Mouse (Mus musculus) ES-E14 (cell line): ENCODE results near the gene Bach1.

Experiments
- HCFC1 ChIP-seq: IDR thresholded peaks from 2 replicates; pipeline ENCODE4 v1.6.1; 2012; ENCODE audit warnings: low read length, inconsistent platforms, borderline replicate concordance; ENCODE audit not compliant: insufficient read depth
- MAFK ChIP-seq: IDR thresholded peaks from 2 replicates; pipeline ENCODE4 v1.6.1; 2014; ENCODE audit warnings: mild to moderate bottlenecking, low read depth, low read length, inconsistent platforms; ENCODE audit not compliant: insufficient read depth
- ZC3H11A ChIP-seq: IDR thresholded peaks from 2 replicates; pipeline ENCODE4 v1.6.1; 2012; ENCODE audit warnings: low read depth, mild to moderate bottlenecking, inconsistent platforms, low read length, borderline replicate concordance
- ZNF384 ChIP-seq: IDR thresholded peaks from 2 replicates; pipeline ENCODE4 v1.6.1; 2012; ENCODE audit warnings: low read depth, low read length, inconsistent platforms

DNA sequence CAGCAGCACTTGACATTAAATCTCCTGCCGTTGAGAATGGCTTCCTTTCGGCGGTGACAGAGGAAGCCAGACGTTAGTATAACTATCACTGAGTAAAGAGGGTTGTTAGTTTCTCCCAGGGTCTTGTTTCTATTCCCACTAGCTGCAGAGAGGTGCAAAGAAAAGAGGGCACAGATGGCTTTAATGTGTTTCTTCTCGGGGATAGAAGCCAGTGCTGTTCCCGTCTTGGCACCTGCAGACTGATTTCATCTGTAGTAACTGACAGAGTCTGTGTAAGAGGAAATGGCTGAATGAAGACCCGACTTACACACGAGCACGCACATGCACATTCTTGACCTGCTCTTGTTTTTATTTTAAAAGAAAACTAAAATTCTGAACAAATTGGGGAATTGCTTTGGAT lies 28.5 kb downstream of the Bach1 start:
- no peak for TF ChIP-seq ZC3H11A
- no peak for TF ChIP-seq MAFK
- no peak for TF ChIP-seq ZNF384
- TF ChIP-seq HCFC1, result no peak
